8 mouse cellular contexts compared by ENCODE assay signal in the genomic region with DNA sequence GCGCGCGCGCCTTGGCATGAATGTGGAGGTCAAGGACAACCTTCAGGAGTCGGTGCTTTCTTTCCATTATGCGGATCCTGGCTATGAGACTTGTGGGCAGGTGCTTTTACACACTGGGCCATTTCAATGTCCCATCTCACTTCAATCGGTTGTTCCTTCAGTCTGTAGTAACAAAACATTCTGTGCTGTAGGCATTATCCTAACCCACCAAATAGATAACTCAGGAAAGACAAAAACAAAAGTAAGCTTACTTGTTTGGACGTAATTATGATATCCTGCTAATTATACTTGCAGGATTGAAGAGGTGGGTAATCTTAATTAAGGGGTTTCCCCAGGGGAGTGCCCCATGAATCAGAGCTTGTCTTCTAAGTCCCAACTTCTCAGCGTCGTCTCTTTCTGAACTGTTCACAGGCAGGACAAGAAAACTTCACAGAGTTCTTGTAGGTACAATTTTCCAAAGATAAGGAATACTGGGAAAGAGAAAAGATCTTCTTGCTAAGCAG. TPM values are rescaled to one million over a fixed set of nuclear protein-coding genes. Genes with fewer than 3 reads are reported as not detected.
A peak's percentile ranks its signal among the peaks of the same experiment; 100 is the strongest.
DNase-seq lines count a peak whose midpoint lies in the region; ATAC-seq and TF ChIP-seq lines count a peak whose summit lies in the region.

No protein-coding gene starts in this region.

- TF ChIP-seq POLR2A in spleen, adult 2 months (IDR thresholded peaks at IDR 0.05; ENCODE audit: low read depth, low read length): no peak
- TF ChIP-seq POLR2A in limb, embryonic 14.5 days (IDR thresholded peaks at IDR 0.05; ENCODE audit: borderline replicate concordance, extremely low read depth, insufficient read depth, insufficient read length): no peak

- peak overlapping the region; percentile 40; the same call in 1 of the 2 replicates for H3K9ac ChIP-seq in limb, embryonic 14.5 days (ENCODE audit: low read depth, low read length, severe bottlenecking)
- no peak overlapping the region for H3K9ac ChIP-seq in stomach, postnatal 0 days (ENCODE audit: low read length)

- peak overlapping the region; percentile 53 for H3K4me2 ChIP-seq in limb, embryonic 14.5 days (replicated peaks; ENCODE audit: low read depth, low read length, severe bottlenecking)
- H3K4me2 ChIP-seq in stomach, postnatal 0 days (replicated peaks; ENCODE audit: low read depth): peak overlapping the region; percentile 47

- no peak for TF ChIP-seq EP300 in stomach, postnatal 0 days (optimal IDR thresholded peaks at IDR 0.05)

- no peaks in the 10 kb centered on the region; the same call in 1 of the 2 replicates for H3K36me3 ChIP-seq in spleen, adult 2 months (ENCODE audit: control insufficient read depth, insufficient read depth, low read length)
- H3K36me3 ChIP-seq in limb, embryonic 14.5 days (ENCODE audit: control insufficient read depth, insufficient read depth, low read length): peaks cover 19% of the 10 kb centered on the region
- H3K36me3 ChIP-seq in stomach, postnatal 0 days (ENCODE audit: control insufficient read depth, insufficient read depth, low read length): no peaks in the 10 kb centered on the region

- no peak for ATAC-seq in limb, embryonic 14.5 days (ENCODE audit: low FRiP score, low read depth)
- no peak for ATAC-seq in stomach, postnatal 0 days (ENCODE audit: low FRiP score, low TSS enrichment)

- H3K9me3 ChIP-seq in limb, embryonic 14.5 days (ENCODE audit: control insufficient read depth, low read length): no peaks in the 10 kb centered on the region
- no peaks in the 10 kb centered on the region for H3K9me3 ChIP-seq in stomach, postnatal 0 days (ENCODE audit: control insufficient read depth, low read length)

- H3K4me3 ChIP-seq in spleen, adult 2 months (ENCODE audit: extremely low read depth, insufficient read depth, insufficient read length): peak overlapping the region; percentile 49
- H3K4me3 ChIP-seq in limb, embryonic 14.5 days (replicated peaks; ENCODE audit: low read length): peak overlapping the region; percentile 37
- peak overlapping the region; percentile 18 for H3K4me3 ChIP-seq in stomach, postnatal 0 days (ENCODE audit: low read depth, low read length)

- peak overlapping the region; percentile 84 for H3K27ac ChIP-seq in spleen, adult 2 months (ENCODE audit: insufficient read depth, low read length)
- peak overlapping the region; percentile 76 for H3K27ac ChIP-seq in limb, embryonic 14.5 days (replicated peaks; ENCODE audit: low read depth, low read length)
- H3K27ac ChIP-seq in stomach, postnatal 0 days (replicated peaks): 0 out of 2 replicates have a peak overlapping the region, but pooled peaks have one; percentile 1

- DNase-seq in cerebellum, adult 8-10 months: peak; percentile 29
- no peak for DNase-seq in cerebellum, adult 9-10 months
- DNase-seq in spleen, adult 2 months (ENCODE audit: low read depth in 1 of 2, low spot score in 2 of 2): no peak
- no peak for DNase-seq in spleen, postnatal 4 days (ENCODE audit: low spot score in 2 of 2)
- DNase-seq in limb, embryonic 14.5 days (ENCODE audit: low spot score): no peak
- DNase-seq in stomach, postnatal 0 days (ENCODE audit: low spot score): no peak
- no peak for DNase-seq in layer of hippocampus, postnatal 10 days (ENCODE audit: low spot score in 2 of 2)
- DNase-seq in left cerebral cortex, adult 11 months (ENCODE audit: low spot score): no peak

- WGBS in spleen, adult 2 months: 57% methylated on average over 10 of the region's 10 CpGs
- 49% methylated on average over 10 of the region's 10 CpGs for WGBS in limb, embryonic 14.5 days
- 45% methylated on average over 10 of the region's 10 CpGs for WGBS in stomach, postnatal 0 days

- TF ChIP-seq CTCF in spleen, adult 2 months (IDR thresholded peaks at IDR 0.05; ENCODE audit: extremely low read depth, insufficient read depth, insufficient read length, insufficient replicate concordance): no peak
- TF ChIP-seq CTCF in stomach, postnatal 0 days (IDR thresholded peaks at IDR 0.05; ENCODE audit: low read depth): no peak

- H3K4me1 ChIP-seq in spleen, adult 2 months (ENCODE audit: control insufficient read depth, insufficient read depth, insufficient read length): peaks cover 7% of the 10 kb centered on the region; the same call in 1 of the 2 replicates
- peaks cover 12% of the 10 kb centered on the region for H3K4me1 ChIP-seq in limb, embryonic 14.5 days (ENCODE audit: control insufficient read depth, insufficient read depth, low read length)
- 0 out of 2 replicates have a peak, but pooled peaks cover 2% of the 10 kb centered on the region for H3K4me1 ChIP-seq in stomach, postnatal 0 days (replicated peaks; ENCODE audit: control insufficient read depth, insufficient read depth)

- no peaks in the 10 kb centered on the region for H3K27me3 ChIP-seq in spleen, adult 2 months (ENCODE audit: control insufficient read depth, insufficient read depth, low read length)
- H3K27me3 ChIP-seq in limb, embryonic 14.5 days (ENCODE audit: control insufficient read depth, insufficient read depth, low read length): no peaks in the 10 kb centered on the region
- no peaks in the 10 kb centered on the region for H3K27me3 ChIP-seq in stomach, postnatal 0 days (ENCODE audit: control insufficient read depth, insufficient read depth, low read length)

RNA-seq across cellular contexts. Expression of gene Kmt5c, which starts 0.8 kb away (rescaled TPM):
- polyA plus RNA-seq in spleen, adult 2 months (2012; rRNA removed): 105 and 138 TPM in 2 replicates
- 161 and 223 TPM in 2 replicates for polyA plus RNA-seq in limb, embryonic 14.5 days (2012; rRNA removed)
- 44.4 and 51.2 TPM in 2 replicates for polyA plus RNA-seq in limb, embryonic 14.5 days (2014; fragmentation: Nextera tagmentation; extraction: Ambion mirVana)
- 31.8 and 32.5 TPM in 2 replicates for polyA plus RNA-seq in stomach, postnatal 0 days (2015; fragmentation: Nextera tagmentation; extraction: Ambion mirVana)
- total RNA-seq in layer of hippocampus, postnatal 10 days (2021): 10 to 100 TPM; 43.5 to 45.9 TPM

RNA-seq across cellular contexts. Expression of gene Cox6b2, which starts 13.8 kb away (rescaled TPM):
- 14.5 and 44.8 TPM in 2 replicates for polyA plus RNA-seq in spleen, adult 2 months (2012; rRNA removed)
- 91.7 and 127 TPM in 2 replicates for polyA plus RNA-seq in limb, embryonic 14.5 days (2012; rRNA removed)
- polyA plus RNA-seq in limb, embryonic 14.5 days (2014; fragmentation: Nextera tagmentation; extraction: Ambion mirVana): 44.7 and 48.9 TPM in 2 replicates
- polyA plus RNA-seq in stomach, postnatal 0 days (2015; fragmentation: Nextera tagmentation; extraction: Ambion mirVana): 43.1 and 46.5 TPM in 2 replicates
- total RNA-seq in layer of hippocampus, postnatal 10 days (2021): 1 to 10 TPM; 6.5 to 9.8 TPM

RNA-seq across cellular contexts. Expression of gene Tmem150b, which starts 14.0 kb away (rescaled TPM):
- 3.8 and 3.9 TPM in 2 replicates for polyA plus RNA-seq in spleen, adult 2 months (2012; rRNA removed)
- polyA plus RNA-seq in limb, embryonic 14.5 days (2012; rRNA removed): 0.17 and 0.24 TPM in 2 replicates
- polyA plus RNA-seq in limb, embryonic 14.5 days (2014; fragmentation: Nextera tagmentation; extraction: Ambion mirVana): 0.17 and 0.46 TPM in 2 replicates
- polyA plus RNA-seq in stomach, postnatal 0 days (2015; fragmentation: Nextera tagmentation; extraction: Ambion mirVana): 2.2 and 2.4 TPM in 2 replicates
- not detected for total RNA-seq in layer of hippocampus, postnatal 10 days (2021)

RNA-seq across cellular contexts. Expression of gene Fam71e2, which starts 32.0 kb away (rescaled TPM):
- not detected in 2 replicates for polyA plus RNA-seq in spleen, adult 2 months (2012; rRNA removed)
- polyA plus RNA-seq in limb, embryonic 14.5 days (2012; rRNA removed): 0.03 TPM in 1 of 2 replicates, not detected in the other
- polyA plus RNA-seq in limb, embryonic 14.5 days (2014; fragmentation: Nextera tagmentation; extraction: Ambion mirVana): not detected in 2 replicates
- not detected in 2 replicates for polyA plus RNA-seq in stomach, postnatal 0 days (2015; fragmentation: Nextera tagmentation; extraction: Ambion mirVana)
- not detected for total RNA-seq in layer of hippocampus, postnatal 10 days (2021)

RNA-seq across cellular contexts. Expression of gene Il11, which starts 43.6 kb away (rescaled TPM):
- 0.09 and 0.23 TPM in 2 replicates for polyA plus RNA-seq in spleen, adult 2 months (2012; rRNA removed)
- polyA plus RNA-seq in limb, embryonic 14.5 days (2012; rRNA removed): 0.33 and 0.63 TPM in 2 replicates
- polyA plus RNA-seq in limb, embryonic 14.5 days (2014; fragmentation: Nextera tagmentation; extraction: Ambion mirVana): 0.22 TPM in 1 of 2 replicates, not detected in the other
- 0.42 and 0.65 TPM in 2 replicates for polyA plus RNA-seq in stomach, postnatal 0 days (2015; fragmentation: Nextera tagmentation; extraction: Ambion mirVana)
- total RNA-seq in layer of hippocampus, postnatal 10 days (2021): under 1 TPM; 0.38 to 0.41 TPM

Comparison
In these comparisons a context has a peak if more than half of its experiments do, and no peak if none do; other contexts are left out.
1. H3K27ac ChIP-seq: peak in every context shown above with its lines; median percentile 84 in spleen, adult 2 months; 76 in limb, embryonic 14.5 days; 1 in stomach, postnatal 0 days.